Mouse (Mus musculus): ENCODE measurements around the gene Slc25a28.

Gene Slc25a28

DNA sequence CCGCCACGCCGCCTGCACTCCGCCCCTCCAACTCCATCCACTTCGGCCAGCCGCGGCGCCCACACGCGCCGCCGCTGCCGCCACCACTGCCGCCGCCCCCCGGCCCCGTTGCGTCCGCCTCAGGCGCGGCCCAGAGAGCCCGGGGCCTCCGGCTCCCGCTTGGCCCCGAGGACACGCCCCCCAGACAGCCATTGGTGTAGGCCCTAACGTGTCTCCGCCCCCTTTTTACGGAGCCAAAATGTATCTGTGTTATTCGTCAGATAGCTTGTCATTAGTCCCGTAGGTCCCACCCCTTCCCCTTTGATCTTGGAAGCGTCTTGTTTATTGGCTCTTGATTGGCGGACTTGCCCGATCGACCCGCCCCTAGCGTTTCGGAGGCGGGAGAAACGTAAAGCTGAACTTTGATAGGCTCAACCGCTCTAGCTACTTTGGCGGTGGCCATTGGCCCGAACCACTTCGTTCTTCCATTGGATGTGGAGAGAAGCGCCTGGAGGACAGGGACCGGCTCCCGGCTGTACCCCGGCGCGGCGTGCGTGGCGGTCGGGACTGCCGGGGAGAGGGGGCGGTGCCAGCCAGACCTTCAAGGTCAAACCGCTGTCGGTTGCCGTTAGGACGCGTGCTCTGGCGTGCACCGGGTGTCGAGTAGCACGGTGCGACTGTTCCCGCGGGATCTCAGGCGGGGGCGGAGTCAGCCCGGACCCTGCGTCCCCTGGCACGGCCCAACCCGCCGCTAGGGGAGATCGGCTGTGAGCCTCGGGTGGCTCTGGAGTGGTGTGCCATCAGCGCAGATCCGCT is at the start of gene Slc25a28:
Slc25a28 (minus strand) TSS at position 152 of the 795 bp plus-strand sequence.
- peak; percentile 99 for DNase-seq (ENCODE audit: low spot score)

GRCm38 (mm10) chr19:43724194-43724593 is 49.5 kb upstream of the Slc25a28 start:
- DNase-seq (ENCODE audit: low spot score): no peak

GRCm38 (mm10) chr19:43723501-43723900 is 48.8 kb upstream of the Slc25a28 start:
- no peak for DNase-seq (ENCODE audit: low spot score)

- no peak for DNase-seq (ENCODE audit: low spot score)
Measured at GRCm38 (mm10) chr19:43722891-43723290, 48.2 kb upstream of the Slc25a28 start.

DNA sequence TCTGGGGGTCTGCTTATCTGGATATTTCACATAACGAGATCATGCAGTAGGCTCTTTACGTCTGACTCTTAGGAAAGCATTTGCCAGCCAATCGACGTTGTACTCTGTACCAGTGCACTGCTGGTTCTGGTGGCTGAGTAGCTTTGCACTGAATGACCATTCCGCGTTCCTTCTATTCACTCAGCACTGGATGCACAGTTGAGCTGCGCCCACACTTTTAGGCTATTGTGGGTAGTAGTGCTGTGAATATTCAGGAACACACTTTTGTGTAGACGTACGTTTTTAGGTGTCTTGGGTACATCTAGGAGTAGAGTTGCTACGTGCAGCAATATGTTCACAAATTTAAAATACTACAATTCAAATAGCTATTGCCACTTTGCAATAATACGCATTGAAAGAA is 45.4 kb upstream of the Slc25a28 start:
- no peak for DNase-seq (ENCODE audit: low spot score)

GRCm38 (mm10) chr19:43711971-43712370 is 37.3 kb upstream of the Slc25a28 start:
- no peak for DNase-seq (ENCODE audit: low spot score)

- peak; percentile 74 for DNase-seq (ENCODE audit: low spot score)
Measured at GRCm38 (mm10) chr19:43711159-43711916, 36.7 kb upstream of the Slc25a28 start.

DNA sequence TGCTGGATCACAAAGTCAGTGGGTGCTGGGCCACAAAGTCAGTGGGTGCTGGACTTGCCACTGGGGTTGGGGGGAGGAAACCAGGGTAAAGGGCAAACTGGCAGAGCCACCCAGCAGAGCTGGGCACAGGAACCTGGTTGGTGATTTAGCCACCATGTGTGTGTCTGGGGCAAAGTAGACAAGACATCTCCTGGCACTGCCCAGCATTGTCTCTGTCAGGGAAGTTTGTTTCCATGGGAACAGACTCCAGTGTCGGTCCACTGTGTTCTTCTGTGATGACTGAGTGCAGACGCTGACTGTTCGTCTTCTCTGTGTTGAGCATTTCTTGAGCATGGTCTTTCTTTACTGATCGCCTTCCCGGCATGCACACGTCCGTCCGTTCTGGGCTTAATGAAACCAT is 34.6 kb upstream of the Slc25a28 start:
- no peak for DNase-seq (ENCODE audit: low spot score)

DNA sequence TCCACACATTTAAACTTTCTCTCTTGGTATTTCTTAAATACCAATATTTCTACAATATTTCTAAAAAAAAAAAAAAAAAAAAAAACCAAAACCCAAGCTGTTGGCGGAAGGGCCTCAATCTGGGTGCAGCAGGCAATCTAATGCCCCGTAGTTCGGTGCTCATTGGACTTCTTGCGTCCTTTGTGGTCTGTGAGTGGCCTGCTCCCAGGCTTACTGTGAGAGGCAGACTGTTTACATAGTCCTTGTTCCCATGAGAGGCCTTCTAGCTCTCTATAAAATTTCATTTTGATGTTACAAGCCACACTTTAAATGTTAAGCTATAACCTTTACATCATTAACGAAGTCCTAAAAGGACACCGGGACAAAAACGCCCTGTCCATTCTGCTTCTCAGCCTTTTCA is 33.5 kb upstream of the Slc25a28 start:
- no peak for DNase-seq (ENCODE audit: low spot score)

DNA sequence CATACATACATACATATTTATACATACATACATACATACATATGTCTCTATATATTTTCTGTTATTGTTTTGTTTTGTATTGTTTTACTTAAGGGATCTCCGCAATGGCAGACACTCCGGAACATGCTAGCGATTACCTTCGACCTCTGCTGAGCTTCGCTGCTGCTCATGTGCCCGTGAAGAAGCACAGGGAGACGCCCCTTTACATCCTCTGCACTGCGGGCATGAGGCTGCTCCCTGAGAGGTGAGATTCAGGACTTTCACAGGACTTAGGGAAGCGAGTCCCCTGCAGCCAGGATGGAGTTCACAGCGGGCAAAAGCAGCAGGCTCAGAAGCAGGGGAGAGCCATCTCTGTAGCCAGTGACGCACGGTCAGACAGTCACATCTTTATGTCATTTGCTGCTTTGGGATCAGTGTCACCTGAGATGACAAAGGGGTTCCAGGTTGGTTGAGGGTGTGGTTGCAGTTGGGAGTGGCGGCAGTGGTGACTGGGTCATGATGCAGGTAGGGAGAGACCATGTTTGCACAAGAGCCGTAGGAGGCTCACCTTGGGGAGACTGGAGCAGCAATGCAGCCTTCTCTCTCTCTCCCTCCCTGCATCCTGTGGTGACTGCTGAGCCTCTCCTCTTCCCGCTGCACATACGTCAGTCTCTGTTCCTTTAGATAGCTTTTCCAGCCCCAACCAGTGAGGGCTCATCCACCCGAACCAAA is 30.3 kb upstream of the Slc25a28 start:
- DNase-seq (ENCODE audit: low spot score): peak; percentile 36

- DNase-seq (ENCODE audit: low spot score): peak; percentile 79
Measured at GRCm38 (mm10) chr19:43704211-43704610, 29.5 kb upstream of the Slc25a28 start.

GRCm38 (mm10) chr19:43699763-43700155 is 25.1 kb upstream of the Slc25a28 start:
- DNase-seq (ENCODE audit: low spot score): no peak

GRCm38 (mm10) chr19:43699021-43699762 is 24.5 kb upstream of the Slc25a28 start:
- no peak for DNase-seq (ENCODE audit: low spot score)

DNA sequence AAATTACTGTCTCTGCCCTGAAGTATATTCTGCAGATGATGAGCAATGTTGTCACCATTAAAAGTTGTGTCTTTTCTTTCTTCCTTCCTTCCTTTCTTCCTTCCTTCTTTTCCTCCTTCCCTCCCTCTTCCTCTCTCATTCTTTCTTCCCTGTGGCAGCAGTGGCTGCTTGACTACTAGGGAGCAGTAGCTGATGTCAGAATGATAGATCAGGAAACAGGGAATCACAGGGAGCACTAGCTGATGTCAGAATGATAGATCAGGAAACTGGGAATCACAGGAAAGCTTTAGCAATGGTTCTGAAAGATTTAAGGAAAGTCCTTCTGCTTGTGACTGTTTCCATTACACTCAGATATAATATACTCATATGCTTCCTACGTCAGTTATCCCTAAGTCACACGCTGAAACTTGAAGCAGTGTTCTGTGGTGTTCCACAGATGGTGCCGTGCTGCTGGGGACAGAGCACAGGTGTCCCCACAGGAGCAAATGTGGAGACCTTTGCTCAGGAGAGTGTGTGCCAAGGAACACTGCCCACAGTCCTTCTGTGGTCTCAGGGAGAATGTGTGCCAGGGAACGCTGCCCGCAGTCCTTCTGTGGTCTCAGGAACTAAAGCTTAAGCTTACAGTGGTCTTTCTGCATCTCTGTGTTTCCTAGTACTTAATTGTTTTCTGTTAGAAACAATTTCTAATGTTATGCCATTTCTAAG is 23.1 kb upstream of the Slc25a28 start:
- no peak for DNase-seq (ENCODE audit: low spot score)

DNA sequence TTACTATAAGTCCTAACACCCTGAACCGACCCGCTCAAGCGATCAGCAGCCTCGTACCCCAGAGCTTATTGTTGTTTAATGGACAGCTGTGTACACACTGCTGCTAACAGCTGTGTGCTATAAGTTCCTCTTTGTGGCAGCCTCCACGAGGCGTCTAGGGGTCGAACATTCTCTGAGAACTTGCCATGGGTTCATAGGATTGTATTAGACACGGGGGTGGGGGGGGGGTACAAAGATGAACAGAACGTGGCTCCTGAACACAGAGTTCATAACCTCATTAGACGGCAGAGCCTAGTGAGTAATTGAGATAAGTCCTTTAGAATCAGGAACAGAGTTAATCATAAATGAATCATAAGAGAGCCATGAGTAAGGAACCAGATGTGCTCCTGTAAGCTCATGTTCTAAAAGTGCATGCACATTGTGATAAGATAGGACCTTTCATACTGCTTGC is 20.9 kb upstream of the Slc25a28 start:
- no peak for DNase-seq (ENCODE audit: low spot score)

GRCm38 (mm10) chr19:43692815-43693214 is 18.1 kb upstream of the Slc25a28 start:
- DNase-seq (ENCODE audit: low spot score): no peak

DNA sequence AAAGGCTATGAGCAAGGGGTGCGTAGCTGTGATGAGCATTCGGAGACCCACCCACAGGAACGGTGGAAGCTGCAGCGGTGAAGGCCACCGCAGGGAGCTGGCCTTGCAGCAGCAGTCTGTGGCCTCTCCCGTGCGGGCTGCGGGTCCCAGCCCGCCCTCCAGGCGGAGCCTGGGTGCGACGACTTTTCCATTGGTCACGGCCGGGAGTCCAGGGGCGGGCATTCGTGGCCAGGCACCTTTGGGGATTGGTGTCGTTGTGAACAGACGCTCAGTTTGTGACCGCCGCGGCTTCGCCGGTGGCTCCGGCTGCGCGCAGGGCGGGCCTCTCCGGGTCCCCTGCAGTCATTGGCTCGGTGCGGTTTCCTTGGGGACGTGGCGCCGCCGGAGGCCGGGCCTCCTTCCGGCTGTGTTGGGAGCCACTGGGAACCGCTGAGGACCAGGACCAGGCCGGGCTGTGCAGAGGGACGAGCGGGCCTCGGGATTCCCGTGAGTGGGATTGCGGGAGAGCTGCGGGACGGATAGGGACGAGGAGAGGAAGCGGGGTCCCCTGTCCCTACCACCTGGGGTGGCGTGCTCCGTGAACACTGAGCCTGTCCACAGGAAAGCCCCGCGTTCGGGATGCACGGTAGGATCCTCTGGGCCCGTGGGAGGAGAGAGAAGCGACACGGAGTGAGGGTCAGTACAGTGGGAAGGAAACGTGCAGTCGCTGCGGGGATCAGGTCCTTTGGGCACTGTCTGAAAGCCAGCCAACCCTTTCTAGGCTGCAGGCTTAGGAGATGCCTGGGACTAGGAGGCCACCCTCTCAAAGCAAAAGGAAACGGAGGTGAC is 15.0 kb upstream of the Slc25a28 start, which contains the start of gene Entpd7:
Entpd7 (plus strand) TSS at position 254 of the 828 bp plus-strand sequence.
- peak; percentile 97 for DNase-seq (ENCODE audit: low spot score)

DNA sequence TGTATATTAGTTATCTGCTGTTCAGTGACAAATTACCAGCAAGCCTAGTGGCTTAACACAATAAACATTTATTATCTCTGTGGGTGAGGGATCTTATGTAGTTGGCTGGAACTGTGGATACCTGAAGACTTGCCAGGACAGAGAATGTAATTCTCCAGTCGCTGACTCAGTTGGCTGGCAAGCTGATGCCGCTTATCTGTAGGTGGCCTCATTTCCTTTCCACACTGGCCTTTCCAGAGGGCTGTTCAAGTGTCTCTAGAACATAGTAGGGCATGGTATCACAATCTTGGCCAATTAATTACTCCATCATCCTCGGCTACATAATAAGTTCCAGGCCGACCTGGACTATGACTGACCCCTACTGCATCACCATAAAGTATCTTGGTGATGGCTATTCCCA is 6.9 kb upstream of the Slc25a28 start:
- DNase-seq (ENCODE audit: low spot score): no peak

GRCm38 (mm10) chr19:43679474-43679981 is 4.8 kb upstream of the Slc25a28 start:
- DNase-seq (ENCODE audit: low spot score): no peak

DNA sequence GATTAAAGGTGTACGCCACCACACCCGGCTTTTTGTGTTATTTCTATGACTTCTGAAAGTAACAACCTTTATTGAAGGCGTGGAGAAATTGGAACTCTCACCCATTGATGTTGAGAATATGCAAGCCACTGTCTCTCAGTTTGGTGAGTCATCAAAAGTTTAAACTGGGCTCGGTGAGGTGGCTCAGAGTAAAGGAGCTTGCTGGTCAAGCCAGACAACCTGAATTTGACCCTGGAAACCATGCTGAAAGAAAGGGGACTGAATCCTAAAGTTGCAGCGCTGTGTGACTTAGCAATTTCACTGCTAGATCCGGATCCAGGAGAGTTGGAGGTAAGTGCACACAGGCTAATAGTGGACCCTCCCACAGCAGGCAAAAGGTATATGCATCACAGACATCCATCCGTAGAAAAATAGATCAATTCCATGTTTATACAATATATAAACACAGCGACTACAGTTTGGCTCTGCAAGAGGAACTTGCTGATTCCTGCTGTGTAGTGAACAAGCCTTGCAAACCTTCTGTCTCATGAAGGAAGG is 3.9 kb upstream of the Slc25a28 start:
- no peak for DNase-seq (ENCODE audit: low spot score)

Data from yolk sac, embryonic 10.5 days (tissue).